Mouse (Mus musculus) liver, adult 2 months (tissue): ENCODE measurements around the gene Cpt2.

Experiments used
- CTCF ChIP-seq: fragments of 200-500 bp; IDR thresholded peaks from 2 replicates; pipeline ENCODE4 v1.5.1; 2011; ENCODE audit warnings: low read depth, low read length, control low read depth
- POLR2A ChIP-seq: fragments of 200-500 bp; IDR thresholded peaks from 2 replicates; pipeline ENCODE4 v1.6.1; 2011; ENCODE audit warnings: low read length, control low read depth; ENCODE audit not compliant: insufficient read depth; ENCODE audit errors: extremely low read depth

- no peak for TF ChIP-seq POLR2A
- no peak for TF ChIP-seq CTCF
Observed at GRCm38 (mm10) chr4:107904252-107904651, 19.2 kb downstream of the Cpt2 start.
